Mouse (Mus musculus): ENCODE measurements around the gene Gas7.
A peak's percentile ranks its signal among the peaks of the same experiment; 100 is the strongest.

Gene Gas7

DNA sequence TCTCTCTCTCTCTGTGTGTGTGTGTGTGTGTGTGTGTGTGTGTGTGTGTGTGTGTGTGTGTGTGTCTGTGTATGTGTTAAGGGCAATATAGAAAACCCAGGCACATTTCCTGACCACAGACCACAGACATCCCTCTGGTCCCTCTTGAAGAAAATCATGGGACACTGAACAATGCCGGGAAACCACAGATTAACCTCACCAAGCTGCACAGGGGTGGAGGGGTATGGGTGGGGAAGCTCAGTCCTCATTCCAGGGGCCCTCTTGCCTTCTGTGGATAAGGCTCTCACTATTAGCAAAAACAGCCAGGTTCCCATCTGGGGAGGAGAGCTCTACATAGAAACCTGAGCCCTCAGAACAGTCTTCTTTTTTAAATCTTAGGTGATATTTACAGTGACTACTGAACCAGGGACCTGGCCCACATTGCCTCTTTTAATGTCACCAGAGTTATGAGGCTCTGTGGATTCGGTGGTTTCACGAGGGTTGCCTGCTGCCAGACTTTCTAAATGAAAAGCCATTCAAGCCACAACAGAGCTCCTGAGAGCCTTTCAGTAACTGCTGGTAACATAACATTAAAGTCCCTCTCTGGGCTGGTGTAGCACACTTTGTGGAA, 178.5 kb downstream of the Gas7 start:
- no peak for DNase-seq

DNA sequence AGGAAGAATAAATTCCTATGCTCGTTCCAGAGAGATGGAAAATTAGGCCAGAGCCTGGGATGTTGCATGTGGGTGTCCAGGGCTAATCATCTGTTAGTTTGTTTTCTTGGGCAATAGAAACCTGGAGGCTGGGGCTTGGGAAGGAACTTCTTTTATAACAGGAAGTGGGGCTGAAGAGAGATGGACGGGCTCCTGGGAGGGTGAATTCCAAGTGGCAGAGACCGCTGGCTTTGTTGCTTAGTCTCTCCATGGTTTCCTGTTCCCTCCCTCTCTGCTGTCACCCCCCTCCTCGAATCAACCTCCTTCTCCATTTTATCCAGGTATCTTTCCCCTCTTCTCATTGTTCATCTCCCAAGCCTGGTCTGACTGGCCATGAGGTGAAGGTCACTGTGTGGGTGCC, 181.0 kb downstream of the Gas7 start:
- DNase-seq, result no peak

DNA sequence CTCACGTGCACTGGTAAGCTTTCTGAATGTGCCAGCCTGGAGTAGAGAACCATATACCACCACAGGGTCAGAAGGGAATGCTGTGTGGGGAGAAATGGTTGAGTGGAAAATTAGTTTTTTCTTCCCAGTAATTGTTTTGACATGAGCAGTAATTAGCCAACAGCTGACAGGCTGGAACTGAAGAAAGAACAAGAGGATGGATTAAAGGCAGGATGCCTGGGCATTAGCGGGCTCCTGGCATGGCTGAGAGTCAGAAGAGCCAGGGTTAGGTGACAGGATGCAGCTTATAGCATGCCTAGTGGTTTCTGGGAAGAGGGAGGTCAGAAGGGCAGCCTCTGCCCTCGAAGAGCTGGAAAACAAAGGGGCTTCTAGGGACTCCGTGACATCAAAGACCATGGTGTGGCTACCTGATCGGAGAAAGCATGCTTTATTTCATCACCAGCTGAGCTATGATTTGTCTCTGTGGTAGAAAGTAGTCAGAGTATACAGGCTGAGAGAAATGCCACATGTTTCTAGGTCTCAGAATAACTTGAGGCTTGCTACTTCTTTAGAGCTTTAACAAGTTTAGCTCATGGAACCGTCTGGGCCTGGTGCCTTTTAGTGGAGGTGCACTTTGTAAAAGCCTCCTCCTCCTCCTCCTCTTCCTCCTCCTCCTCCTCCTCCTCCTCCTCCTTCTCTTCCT, 181.8 kb downstream of the Gas7 start:
- no peak for DNase-seq

DNA sequence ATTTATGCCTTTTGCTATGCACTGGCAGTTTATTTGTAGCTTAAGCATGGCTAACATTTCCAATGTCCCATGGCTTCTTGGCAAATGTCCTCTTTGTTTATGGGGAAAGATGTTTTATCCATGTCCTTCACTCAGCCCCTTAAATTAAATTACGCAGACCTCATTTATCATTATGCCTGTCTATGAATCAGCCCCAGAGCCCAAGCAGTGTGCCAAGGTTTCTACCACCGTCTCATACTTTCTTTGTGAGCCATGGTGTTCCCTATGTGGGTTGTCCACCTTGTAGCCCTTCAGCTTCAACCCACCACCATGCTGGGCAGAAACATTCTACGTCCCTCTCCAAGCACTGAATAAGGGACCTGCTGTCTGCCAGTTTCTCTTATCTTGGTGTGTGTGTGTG, 183.2 kb downstream of the Gas7 start:
- no peak for DNase-seq

DNA sequence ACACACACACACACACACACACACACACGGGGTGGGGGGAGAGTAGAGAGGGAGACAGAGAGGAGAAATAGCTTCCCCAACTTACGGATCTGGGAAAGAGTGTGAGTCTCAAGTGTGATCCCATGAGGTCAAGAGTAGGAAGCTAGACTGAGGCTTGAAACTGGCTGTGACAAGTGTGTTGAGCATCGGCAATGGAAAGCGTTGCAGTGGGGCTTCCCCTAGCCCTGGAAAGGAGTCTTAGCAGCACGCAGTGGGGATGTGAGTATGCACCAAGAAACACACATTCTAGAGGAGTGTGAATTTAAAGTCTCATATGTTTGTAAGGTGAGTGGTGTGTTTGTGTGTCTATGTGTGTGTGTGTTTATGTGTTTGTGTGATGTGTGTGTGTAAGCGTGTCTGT, 185.1 kb downstream of the Gas7 start:
- no peak for DNase-seq

DNA sequence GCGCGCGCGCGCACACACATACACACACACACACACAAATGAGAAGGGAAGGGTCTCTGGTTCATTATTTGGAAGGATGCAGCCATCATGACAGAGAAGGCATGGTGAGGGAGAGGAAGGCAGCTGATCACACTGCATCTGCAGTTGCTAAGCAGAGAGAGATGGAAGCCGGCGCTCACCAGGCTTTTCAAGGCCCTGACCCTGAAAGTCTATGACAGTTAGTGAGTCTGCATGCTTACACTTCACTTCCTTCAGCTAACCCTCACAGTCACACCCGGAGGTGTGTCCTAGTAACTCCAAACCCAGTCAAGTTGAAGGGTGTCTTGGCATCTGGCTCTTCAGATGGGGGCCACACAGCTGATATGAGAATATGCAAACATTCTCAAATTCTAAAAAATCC, 187.2 kb downstream of the Gas7 start:
- DNase-seq, result no peak

DNA sequence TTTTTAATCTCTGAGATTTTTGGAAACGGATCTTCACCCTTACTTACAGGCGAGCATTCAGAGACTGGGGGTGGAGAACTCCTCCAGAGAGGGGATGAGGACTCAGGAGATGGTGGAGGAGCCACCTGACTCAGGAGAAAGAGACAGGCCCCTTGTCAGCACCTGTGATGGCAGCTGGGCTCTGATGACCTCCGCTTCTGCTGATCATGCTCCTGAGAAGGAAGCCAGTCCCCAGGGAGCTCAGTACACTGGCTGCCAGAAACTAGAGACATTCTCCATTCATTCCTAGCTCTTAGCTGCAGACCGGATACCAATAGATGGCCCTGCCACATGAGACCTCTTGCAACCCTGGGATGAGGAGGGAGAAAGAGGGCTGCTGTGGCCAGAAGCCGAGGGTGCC, 187.6 kb downstream of the Gas7 start:
- DNase-seq, result no peak

DNA sequence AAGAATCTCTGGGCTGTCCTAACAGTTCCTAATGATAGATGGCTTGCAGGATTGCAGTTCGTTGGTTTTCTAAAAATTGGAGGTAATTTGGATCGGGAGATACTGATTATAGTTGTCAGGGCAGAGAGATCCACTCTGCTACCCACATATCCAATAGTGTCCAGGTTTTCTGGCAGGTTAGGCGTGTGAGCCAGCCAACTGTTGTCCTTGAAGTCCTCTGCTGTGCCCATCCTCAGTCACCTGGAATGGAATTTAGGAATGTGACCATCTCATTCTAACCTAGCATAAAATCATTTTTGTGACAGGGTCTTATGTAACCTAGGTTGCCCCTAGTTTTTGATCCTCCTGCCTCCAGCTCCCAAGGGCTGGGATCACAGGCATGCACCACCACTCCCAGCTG, 188.2 kb downstream of the Gas7 start:
- DNase-seq, result peak; percentile 55

DNA sequence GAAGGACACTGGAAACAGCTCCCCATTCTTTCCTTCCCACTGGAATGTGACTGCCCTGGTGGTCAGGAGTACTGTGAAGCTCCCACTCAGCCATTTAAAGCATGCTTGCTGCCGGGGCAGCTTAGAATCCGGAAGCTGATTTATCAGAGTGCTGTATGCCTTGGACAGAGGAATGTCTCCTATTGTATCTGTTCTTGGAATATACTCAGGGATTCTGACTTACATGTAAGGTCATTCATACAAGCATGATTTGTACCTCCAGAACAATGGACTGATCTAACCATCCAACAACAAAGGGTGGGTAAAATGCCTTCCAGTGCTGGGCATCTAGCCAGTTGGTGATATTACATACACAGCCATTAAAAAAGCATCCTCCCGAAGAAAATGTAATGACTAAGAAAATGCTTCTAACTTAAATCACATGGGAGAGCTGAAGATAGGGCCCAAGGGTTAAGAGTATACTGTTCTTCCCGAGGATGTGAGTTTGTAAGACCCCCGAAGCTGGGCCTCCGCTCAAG, 189.5 kb downstream of the Gas7 start:
- DNase-seq, result no peak

DNA sequence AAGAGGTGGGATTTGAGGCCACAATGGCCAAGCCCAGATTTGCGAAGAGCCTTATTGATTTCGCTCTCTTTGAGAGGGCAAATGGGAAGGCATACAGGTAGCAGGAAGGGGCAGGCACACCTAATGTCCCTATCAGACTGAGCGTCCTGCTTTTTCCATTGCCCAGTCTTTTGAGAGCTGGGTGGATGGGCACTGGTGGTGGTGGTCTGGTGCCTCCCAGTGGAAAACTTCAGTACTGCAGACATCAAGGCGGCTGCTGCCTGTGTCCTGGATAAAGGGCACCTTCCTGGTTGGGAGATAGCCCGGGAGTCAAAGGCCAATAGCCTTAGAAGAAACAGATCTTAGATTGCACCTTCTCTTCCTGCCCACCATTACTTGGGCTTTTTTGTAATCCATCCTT, 192.5 kb downstream of the Gas7 start:
- peak; percentile 91 for DNase-seq

DNA sequence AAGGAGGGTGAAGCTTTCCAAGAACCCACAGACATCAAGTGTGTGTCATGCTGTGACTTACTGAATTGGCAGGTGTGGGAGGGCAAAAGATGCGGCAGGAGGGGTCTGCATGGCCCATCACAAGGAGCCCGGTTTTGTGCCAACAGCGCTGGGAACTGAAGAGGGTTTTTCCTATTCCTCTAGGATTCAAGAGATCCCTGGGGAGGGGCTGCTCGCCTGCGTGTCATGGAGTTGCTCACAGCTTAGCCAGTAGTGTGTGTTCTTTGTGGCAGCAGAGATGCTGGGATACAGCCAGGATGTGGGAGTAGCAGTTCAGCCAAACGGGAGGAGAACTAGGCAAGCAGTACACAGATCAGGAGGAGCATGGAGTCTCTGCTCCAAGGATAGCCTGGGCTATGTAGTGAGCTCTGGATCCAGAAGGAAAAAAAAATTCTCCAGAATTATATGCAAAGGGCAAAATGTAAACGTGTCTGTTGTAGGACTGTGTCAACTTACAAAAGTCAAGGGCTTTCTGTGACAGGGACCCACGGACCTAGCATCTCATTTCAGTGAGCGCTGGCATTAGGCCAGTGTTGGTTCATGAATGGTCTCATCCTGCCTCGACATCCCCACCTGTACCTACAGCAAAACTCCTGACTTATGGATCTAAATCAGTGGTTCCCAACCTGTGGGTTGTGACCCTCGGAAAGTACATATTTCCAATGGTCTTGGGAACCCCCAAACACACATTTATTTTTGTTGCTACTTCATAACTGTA, 193.6 kb downstream of the Gas7 start:
- DNase-seq, result peak; percentile 69

DNA sequence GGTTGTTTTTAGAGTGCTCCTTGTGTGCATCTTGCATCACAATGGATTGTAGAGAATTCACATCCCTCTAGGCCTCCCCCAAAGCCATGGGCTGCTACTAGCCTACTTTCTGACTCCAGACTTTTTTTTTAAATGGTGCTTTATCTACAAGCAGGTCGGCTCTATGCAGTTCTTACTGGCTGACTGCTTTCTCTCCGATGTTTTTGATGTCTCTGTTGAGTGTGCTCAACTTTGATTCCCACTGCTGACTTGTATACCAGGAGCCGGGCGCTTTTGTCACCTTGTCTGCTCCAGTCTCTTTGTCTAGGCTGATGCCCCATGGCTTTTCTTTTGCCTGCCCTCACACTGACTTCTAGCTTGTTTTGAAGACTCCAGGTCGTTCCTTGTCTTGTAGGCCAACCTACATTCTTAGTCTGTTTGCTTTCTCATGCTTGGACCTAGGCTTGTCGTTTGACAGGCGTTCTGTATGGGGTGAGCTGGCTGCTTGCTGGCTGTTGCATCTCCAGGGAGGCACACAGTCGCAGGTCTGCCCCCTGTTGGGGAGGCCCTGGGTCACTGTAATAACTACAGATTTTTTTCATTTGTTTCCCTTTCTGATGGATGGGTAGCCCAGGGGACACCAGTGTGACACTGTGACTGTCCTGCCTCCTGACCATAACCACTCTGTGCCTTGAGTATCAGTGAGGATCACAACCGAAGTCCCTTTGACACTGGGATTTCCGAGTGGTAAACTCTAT, 194.9 kb downstream of the Gas7 start:
- DNase-seq, result peak; percentile 49

DNA sequence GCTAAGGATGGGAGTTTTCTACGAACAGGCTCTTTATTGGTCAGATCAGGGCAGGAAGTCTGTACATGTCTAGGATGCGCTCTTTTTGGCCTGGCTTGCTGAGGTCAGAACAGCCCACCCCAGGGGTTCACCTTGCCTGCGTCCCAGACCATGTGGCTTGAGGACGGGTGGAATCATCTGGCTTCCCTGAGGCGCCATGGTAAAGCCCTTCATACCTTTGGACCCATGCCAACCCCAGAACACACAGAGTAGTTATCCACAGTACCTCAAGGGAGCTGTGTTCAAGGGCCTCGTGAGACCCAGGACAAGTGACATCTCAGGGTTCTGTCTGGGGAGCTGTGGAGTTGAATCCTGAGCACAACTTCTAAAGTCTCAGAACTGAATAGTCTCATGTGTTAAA, 196.5 kb downstream of the Gas7 start:
- peak; percentile 72 for DNase-seq

DNA sequence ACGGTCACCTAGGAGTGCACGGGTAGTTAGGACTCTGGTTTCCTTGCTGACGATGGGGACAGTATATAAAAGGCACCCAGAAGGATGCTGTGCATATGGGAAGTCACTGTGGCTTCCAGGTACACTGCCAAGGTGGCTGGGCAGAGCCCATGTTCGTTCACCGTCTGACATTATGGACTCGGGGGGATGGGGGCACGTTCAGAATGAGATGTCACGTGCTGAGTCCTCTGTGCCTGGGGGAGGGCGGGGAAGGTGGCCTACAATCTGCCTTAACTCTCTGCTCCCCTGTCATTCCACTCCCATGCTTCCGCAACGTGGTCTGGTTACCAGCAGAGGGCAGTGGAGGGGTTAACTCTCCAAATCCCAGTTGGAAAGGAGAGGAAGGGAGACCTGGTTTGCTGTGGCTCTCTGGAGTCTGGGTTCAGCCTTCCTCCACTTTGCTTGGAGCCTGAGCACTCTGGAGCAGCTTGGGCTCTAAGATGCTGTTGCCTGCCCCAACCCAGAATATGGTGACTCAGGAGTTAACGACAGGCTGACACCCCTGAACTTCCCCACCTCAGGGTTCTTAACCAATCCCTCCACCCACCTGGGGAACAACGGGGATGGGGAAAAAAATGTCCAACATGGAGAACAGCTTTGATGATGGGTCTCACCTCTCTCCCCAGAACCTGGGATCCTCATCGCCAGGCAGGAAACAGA, 197.1 kb downstream of the Gas7 start:
- DNase-seq, result peak; percentile 97

DNA sequence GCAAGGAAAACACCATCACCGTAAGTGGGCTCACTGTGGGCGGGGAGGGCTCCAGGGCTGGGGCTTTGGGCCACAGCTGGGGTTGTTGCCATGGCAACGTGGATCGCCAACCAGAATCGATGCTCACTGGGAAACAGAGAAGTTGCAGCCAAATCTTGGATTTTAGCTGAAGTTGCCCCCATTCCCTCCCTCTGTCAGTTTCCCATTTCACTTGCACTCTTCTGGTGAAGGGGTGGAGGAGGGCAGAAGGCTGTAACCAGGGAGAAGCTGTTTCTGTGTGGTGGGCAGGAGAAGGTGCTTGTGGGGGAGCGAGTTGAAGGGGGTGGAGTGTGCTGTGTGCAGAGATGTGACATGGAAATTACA, 197.6 kb downstream of the Gas7 start:
- no peak for DNase-seq

DNA sequence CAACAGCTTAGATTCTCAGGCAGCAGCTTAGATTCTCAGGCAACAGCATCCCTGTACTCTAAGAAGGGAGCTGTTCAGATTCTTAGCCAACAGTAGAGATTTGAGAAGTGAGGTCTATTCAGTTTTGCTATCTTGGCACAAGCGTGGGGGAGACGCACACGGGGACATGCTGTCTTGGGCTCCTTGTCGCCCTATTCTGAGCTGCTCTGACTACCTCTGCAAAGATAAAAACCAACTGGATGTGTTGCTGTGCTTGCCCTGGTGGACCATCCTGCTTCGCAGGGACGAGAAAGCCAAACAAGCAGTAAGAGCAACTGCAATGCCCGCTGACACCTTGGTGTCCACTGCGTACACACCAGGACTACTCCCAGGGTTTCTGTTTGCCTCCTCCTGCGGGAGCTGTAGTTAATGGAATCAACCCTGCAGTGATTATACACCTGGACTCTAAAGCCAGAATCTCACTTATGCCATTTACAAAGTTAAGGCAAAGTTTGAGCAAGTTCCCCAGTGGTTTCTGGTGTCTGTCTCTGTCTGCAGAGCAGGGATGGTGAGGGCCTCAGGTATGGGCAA, 198.4 kb downstream of the Gas7 start:
- DNase-seq, result peak; percentile 47

DNA sequence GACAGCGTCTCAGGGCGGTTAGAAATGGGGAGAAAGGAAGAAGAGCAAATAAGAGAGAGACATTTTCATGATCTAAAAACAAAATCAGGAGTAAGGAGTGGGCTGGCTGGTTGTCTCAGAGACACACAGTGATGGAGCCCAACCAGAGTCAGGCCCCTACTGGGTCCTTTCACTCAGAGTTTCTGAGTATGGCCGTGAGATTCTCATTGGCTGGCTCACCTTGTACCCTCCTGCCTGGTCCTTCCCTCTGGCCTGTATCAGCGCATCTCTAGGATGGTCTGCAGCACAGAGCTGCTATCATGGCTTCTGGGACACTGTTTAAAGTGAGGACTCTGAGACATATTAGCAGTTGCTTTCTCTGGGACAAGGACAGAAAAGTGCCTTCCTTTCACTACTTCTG, 199.3 kb downstream of the Gas7 start:
- peak; percentile 76 for DNase-seq

DNA sequence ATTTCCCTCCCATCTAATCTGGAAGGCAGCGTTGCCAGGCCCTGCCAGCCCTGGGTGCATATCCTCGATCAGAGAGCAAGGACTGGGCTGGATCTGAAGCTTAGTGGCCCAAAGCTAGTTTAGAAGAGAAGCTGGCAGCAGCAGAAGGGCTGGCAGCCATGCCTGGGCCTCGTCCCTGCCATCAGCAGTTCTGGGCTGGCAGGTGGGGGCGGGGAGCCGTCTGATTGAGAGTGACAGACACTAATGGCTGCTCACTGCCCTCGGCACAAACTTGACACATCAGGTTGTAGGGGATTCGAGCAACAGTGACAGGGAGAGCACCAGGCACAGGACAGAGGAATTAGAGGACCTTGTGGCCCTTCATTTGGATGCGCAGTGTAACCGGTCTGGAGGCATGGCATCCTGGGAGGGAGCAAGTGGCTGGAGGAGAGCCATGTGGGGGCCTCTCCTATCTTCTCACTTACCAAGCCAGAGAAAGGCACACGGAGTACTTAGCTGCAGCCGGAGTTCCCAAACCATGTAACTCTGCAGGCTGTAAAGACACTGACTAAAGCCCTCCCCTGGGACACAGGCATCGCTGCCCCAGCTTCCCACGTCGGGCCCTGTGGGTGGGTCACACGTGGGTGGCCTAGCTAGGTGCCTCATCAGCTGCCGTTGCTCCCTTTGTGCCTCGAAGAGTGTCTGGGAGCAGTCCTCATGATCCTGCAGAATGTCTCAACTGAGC, 200.2 kb downstream of the Gas7 start:
- peak; percentile 89 for DNase-seq

DNA sequence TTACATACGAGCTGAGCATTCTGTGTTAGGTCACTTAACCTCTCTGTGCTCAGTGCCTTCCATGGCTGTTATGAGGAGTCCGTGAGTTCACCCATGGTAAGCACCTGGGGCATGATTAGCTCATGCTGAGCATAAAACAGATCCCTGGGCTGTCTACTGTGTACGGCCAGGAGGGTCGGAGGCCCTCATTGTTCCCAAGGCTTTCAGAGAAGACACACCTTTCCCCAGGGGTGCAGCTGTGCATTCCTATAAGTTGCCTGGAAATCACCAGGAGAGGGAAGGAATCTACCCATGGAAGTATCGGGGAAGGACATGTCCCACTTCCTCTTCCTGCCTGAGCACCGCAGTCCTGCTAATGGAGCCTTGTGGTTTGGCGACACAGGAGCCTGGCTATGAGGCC, 201.1 kb downstream of the Gas7 start:
- DNase-seq, result peak; percentile 52

DNA sequence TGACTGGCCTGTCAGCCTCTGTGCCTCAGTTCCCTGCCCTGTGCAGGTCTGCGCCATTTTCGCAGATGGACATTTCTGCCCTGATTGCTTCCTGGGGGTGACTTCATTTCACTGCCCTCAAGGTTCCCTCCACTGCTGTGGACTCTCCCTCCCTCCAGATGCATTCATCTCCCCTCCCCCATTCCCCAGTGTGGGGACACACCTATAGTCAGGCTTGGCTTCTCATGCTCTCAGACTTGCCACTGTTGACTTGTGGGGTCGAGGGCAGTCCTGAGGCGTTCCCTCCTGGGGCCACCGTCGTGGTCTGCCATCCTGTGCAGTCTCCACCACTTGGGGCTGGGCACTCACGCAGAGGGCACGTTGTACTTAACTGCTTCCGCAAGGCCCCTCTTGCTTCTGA, 201.6 kb downstream of the Gas7 start:
- peak; percentile 52 for DNase-seq

DNA sequence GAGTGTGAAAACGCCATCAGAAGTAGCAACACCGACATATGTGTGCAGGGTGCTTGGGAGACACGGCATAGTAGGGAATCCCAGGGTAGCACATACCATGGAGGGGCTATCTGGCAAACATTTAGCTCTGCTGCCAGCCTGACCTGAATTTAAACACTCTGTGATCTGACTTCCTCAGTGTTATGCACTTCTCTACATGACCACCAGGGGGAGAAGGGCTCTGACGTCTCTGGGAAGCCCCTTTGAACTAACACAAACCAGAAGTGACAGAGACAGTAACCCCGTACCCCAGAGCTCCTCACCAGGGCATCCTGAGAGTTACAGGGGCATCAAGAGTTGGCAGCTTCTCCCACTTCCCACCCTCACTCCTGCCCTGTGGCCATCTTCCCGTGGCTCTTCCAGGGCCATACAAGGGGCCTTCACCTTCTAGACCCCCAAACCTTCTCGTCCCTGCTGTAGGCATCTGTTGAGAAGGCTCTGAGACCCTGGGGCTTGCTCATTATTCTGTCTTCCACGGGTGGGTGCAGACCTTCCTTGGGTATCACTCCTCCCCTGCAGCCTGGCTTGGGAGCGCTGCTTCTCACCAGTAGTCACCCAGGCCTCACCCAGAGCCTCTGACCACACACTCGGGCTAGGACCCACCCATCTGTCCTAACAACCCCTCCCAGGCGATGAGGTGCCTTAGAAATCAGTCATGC, 202.6 kb downstream of the Gas7 start:
- DNase-seq, result peak; percentile 88
